Mouse (Mus musculus) heart, adult 2 months (tissue): ENCODE measurements around the gene Sarnp. TPM values are rescaled to one million over a fixed set of nuclear protein-coding genes. Genes with fewer than 3 reads are reported as not detected.

Experiments used
- DNase-seq, 2 experiments: peaks; one replicate each; pipeline ENCODE4 v3.0.0; 2021
- H3K27ac ChIP-seq: fragments of 200-600 bp; 2 replicates; pipeline ENCODE4 v1.8.1; 2022
- H3K27me3 ChIP-seq: fragments of 200-500 bp; 2 replicates; pipeline ENCODE4 v1.6.1; 2012; ENCODE audit warnings: mild to moderate bottlenecking, low read length, inconsistent platforms, mixed read lengths; ENCODE audit not compliant: control insufficient read depth, insufficient read depth
- H3K36me3 ChIP-seq: fragments of 200-500 bp; 2 replicates; pipeline ENCODE4 v1.6.1; 2012; ENCODE audit warnings: low read length, inconsistent platforms; ENCODE audit not compliant: control insufficient read depth, insufficient read depth
- H3K4me1 ChIP-seq: fragments of 200-500 bp; 2 replicates; pipeline ENCODE4 v1.6.1; 2011; ENCODE audit warnings: low read length; ENCODE audit not compliant: control insufficient read depth, insufficient read depth
- H3K4me3 ChIP-seq: fragments of 200-600 bp; 2 replicates; pipeline ENCODE4 v1.8.1; 2022
- H3K79me2 ChIP-seq: fragments of 200-500 bp; replicated peaks from 2 replicates; pipeline ENCODE4 v1.6.1; 2012; ENCODE audit warnings: mild to moderate bottlenecking, inconsistent platforms, low read length, moderate library complexity, mixed read lengths; ENCODE audit not compliant: control insufficient read depth, insufficient read depth
- H3K9ac ChIP-seq: fragments of 200-500 bp; 2 replicates; pipeline ENCODE4 v1.6.1; 2012; ENCODE audit warnings: low read depth, mild to moderate bottlenecking, control low read depth, inconsistent platforms, low read length, mixed read lengths
- CTCF ChIP-seq: fragments of 200-600 bp; IDR thresholded peaks from 2 replicates; pipeline ENCODE4 v1.8.1; 2022; ENCODE audit warnings: antibody characterized with exemption, mild to moderate bottlenecking, moderate library complexity
- EP300 ChIP-seq: fragments of 200-500 bp; IDR thresholded peaks from 2 replicates; pipeline ENCODE4 v1.6.1; 2011; ENCODE audit warnings: low read depth, low read length, control low read depth; ENCODE audit not compliant: insufficient read depth
- POLR2A ChIP-seq: fragments of 200-500 bp; IDR thresholded peaks from 2 replicates; pipeline ENCODE4 v1.6.1; 2011; ENCODE audit warnings: mild to moderate bottlenecking, low read depth, low read length, control low read depth; ENCODE audit not compliant: insufficient read depth
- WGBS: fragments of 180-500 bp; shearing (Covaris S2); methylation state at CpG from one replicate; pipeline ENCODE4 v1.1.7; 2018; 5-methylcytosine and 5-hydroxymethylcytosine counted together
- intact Hi-C: fragments of 180-260 bp; cut with DNase I; formaldehyde crosslinking; loops from one replicate; pipeline ENCODE4 v1.15.1; 2025
- polyA plus RNA-seq: library from polyadenylated mRNA; depleted of rRNA; stranded (reverse); fragments of >200 nt; gene quantifications from 2 replicates; pipeline ENCODE4 v1.2.3, GENCODE M21; 2012
- total RNA-seq, 2 experiments: library from RNA; stranded (reverse); gene quantifications; 2 replicates each; pipeline ENCODE4 v1.2.3; 2021

Sarnp gene
- total and polyA plus RNA-seq, 3 experiments = 14.3 to 43.4 (median 37.2) TPM

- H3K36me3 ChIP-seq = peaks cover 2% of the 10 kb centered on the region
- intact Hi-C loops = no loop called here
These were observed 53.2 kb downstream of the Sarnp start for GRCm38 (mm10) chr10:128870341-128870740.

GRCm38 (mm10) chr10:128878291-128878690 is 61.2 kb downstream of the Sarnp start:
- Histone ChIP-seq H3K79me2 (no peaks in the 10 kb centered on the region), H3K4me1 (no peaks in the 10 kb centered on the region), H3K4me3 (no peak overlapping the region), H3K27ac (no peak overlapping the region), H3K36me3 (no peaks in the 10 kb centered on the region; the same call in none of the 2 replicates), H3K9ac (no peak overlapping the region), H3K27me3 (no peaks in the 10 kb centered on the region)
- DNase-seq = no peak
- TF ChIP-seq EP300 (no peak), CTCF (no peak), POLR2A (no peak)
- intact Hi-C loops = no loop called here

More at GRCm38 (mm10) chr10:128870341-128870740, 53.2 kb downstream of the Sarnp start:
- Histone ChIP-seq H3K4me3 (no peak overlapping the region), H3K9ac (no peak overlapping the region), H3K27me3 (no peaks in the 10 kb centered on the region), H3K27ac (no peak overlapping the region), H3K79me2 (no peaks in the 10 kb centered on the region), H3K4me1 (no peaks in the 10 kb centered on the region)
- no peak for DNase-seq
- WGBS = 69% methylated on average over 3 of the region's 3 CpGs
- TF ChIP-seq EP300 = no peak
- no peak for TF ChIP-seq POLR2A
- TF ChIP-seq CTCF = no peak

GRCm38 (mm10) chr10:128878811-128879210 is 61.7 kb downstream of the Sarnp start:
- intact Hi-C loops = no loop called here
- no peaks in the 10 kb centered on the region for H3K79me2 ChIP-seq
- H3K27ac ChIP-seq = no peak overlapping the region
- no peak for TF ChIP-seq POLR2A
- TF ChIP-seq CTCF = no peak
- TF ChIP-seq EP300 = no peak
- H3K4me3 ChIP-seq = no peak overlapping the region
- no peak overlapping the region for H3K9ac ChIP-seq
- WGBS = 86% methylated on average over 2 of the region's 2 CpGs
- DNase-seq = no peak
- H3K4me1 ChIP-seq = no peaks in the 10 kb centered on the region
- H3K27me3 ChIP-seq = no peaks in the 10 kb centered on the region
- no peaks in the 10 kb centered on the region; the same call in none of the 2 replicates for H3K36me3 ChIP-seq

DNA sequence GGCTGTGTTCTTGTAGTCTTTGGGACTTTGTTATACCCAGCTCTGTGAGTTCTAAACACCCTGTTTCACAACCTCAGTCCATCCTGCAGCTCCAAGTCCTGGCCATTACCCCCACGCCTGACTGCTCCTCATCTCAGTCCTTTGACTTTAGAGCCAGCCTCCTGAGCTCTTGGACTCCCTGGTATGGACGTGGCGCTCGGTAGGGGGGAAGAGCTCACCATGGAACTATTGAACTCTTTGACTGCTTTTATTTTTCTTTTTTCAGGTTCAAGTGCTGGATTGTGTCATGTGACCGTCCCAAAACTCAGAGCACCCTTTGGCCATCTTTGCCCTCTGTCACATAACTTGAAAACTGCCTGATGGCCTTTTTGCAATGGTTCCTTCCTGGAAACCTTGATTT is 64.9 kb downstream of the Sarnp start:
- no peak for TF ChIP-seq CTCF
- TF ChIP-seq POLR2A = no peak
- no peak for TF ChIP-seq EP300
- Histone ChIP-seq H3K9ac (no peak overlapping the region), H3K4me1 (no peaks in the 10 kb centered on the region), H3K27ac (no peak overlapping the region), H3K27me3 (no peaks in the 10 kb centered on the region), H3K4me3 (no peak overlapping the region), H3K36me3 (no peaks in the 10 kb centered on the region; the same call in 1 of the 2 replicates), H3K79me2 (no peaks in the 10 kb centered on the region)
- intact Hi-C loops = no loop called here
- DNase-seq = no peak
- WGBS = 94% methylated on average over 5 of the region's 5 CpGs

DNA sequence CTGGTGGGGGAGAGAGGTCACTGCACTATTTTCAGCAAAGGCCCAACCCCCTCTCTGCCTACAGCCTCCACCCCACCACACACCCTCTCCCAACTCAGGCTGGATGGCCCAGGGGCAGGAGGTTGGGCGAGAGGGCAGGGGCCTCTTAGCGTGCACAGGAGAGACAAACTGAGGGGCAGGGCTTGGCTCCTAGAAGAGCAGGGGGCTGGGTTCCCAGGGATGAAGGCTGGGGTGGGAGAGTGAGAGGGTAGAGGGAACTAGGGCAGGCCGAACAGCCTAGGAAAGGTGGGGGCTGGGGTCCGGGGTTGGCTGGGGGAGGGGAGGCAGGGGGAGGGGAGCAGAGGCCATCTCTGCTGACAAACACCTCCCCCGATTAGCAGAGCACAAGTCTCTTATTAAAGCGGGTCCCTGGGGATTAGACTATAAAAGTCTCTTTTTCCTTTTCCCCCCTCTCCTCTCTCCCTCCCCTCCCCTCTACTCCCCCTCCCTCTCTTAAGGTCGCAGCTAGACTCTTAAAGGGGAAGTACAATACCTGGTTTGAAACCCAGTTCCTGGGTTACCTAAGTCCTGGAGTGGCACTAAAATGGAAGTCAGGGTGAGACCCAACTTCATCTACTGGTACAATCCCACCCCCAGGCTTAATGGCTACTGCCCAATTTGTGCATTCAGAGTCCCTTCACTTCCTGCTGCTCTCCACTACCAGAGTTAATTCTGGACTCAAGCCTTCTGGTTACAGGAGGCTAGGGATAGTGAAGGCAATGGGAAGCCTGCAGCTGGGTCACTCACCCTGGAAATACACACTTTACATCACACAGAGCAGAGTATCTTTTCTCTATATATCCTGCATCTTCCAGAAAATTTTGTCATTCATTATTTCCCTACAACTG is 72.1 kb downstream of the Sarnp start:
- no peak for DNase-seq
- no peak overlapping the region for H3K9ac ChIP-seq
- no peak overlapping the region for H3K27ac ChIP-seq
- peaks cover 4% of the 10 kb centered on the region for H3K4me1 ChIP-seq
- no peaks in the 10 kb centered on the region for H3K79me2 ChIP-seq
- H3K27me3 ChIP-seq = no peaks in the 10 kb centered on the region
- 15% methylated on average over 7 of the region's 7 CpGs for WGBS
- intact Hi-C loops = no loop called here
- H3K4me3 ChIP-seq = no peak overlapping the region
- TF ChIP-seq CTCF (no peak), POLR2A (no peak), EP300 (no peak)
- H3K36me3 ChIP-seq = no peaks in the 10 kb centered on the region

- intact Hi-C loops = loop anchor here (10.0 kb wide), 1 partner anchor 265 kb away; the partner anchor contains the start of gene Rps26
- DNase-seq = no peak
- 48% methylated on average over 2 of the region's 2 CpGs for WGBS
- peaks cover 4% of the 10 kb centered on the region for H3K4me1 ChIP-seq
- no peaks in the 10 kb centered on the region for H3K27me3 ChIP-seq
- no peak overlapping the region for H3K27ac ChIP-seq
- no peaks in the 10 kb centered on the region for H3K79me2 ChIP-seq
- H3K4me3 ChIP-seq = no peak overlapping the region
- H3K36me3 ChIP-seq = no peaks in the 10 kb centered on the region
- TF ChIP-seq CTCF (no peak), POLR2A (no peak), EP300 (no peak)
- no peak overlapping the region for H3K9ac ChIP-seq
These were observed 72.7 kb downstream of the Sarnp start for GRCm38 (mm10) chr10:128889846-128890245.
